Mouse (Mus musculus) heart, postnatal 4 days (tissue): Measurements from ENCODE around the gene Slc18a3. TPM values are rescaled to one million over a fixed set of nuclear protein-coding genes. Genes with fewer than 3 reads are reported as not detected.

Experiments used
- DNase-seq: peaks from one replicate; pipeline ENCODE4 v3.0.0; 2021
- total RNA-seq, 2 experiments: library from RNA; stranded (reverse); gene quantifications; 2 replicates each; pipeline ENCODE4 v1.2.3; 2021

Gene Slc18a3
- total RNA-seq: under 1 TPM in 1 of 2 experiments, not detected in 1; 0.52 TPM

DNA sequence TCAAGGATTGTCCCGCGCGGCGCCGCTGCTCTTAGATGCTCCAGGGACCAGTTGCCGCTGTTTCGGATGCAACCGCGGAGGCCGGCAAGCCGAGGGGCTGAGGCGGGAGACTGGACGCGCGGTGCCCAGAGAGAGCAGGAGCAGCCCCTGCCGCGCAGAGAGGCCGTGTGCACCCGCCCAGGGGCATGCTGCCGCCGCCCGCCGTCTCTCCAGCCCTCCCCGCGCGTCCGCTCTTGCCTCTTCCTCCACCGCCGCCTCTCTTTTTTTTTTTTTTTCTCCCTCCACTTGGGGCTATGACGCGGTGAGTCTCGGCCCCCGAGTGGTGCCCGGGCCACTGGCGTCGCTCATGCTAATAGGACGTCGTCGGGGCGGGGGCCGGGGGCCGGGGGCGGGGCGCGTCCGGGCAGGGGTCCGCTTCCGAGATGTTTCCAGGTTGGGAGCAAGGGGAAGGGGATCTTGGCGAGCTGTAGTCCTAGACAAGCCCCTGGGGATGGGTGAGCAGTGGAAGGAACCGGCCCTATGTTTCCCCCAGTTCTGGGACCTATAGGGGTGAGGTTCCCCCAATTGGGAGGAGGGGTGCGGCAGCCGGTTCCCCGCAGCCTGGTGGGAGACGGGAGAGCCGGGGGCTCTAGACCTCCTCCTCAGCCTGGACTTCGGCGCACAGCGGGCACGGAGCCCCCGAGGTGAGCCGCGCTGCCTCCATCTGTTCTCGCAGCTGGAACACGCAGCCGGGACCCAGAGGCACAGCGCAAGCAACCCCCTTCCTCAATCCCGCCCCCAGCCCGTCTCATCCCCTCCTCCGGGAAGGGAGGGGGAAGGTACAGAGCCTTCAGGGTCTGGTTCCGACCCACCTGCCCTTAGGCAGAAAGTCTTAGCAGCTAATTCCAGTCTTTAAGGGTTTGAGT is at the start of gene Slc18a3:
Slc18a3 (minus strand) TSS at position 250 of the 905 bp plus-strand sequence.
- DNase-seq: no peak

- DNase-seq: peak; percentile 96
Measured at GRCm38 (mm10) chr14:32513336-32514032, 48.8 kb upstream of the Slc18a3 start, which contains the start of gene Ercc6. Ercc6 (plus strand) TSS chr14:32513521.

GRCm38 (mm10) chr14:32512912-32513311 is 48.3 kb upstream of the Slc18a3 start:
- no peak for DNase-seq

DNA sequence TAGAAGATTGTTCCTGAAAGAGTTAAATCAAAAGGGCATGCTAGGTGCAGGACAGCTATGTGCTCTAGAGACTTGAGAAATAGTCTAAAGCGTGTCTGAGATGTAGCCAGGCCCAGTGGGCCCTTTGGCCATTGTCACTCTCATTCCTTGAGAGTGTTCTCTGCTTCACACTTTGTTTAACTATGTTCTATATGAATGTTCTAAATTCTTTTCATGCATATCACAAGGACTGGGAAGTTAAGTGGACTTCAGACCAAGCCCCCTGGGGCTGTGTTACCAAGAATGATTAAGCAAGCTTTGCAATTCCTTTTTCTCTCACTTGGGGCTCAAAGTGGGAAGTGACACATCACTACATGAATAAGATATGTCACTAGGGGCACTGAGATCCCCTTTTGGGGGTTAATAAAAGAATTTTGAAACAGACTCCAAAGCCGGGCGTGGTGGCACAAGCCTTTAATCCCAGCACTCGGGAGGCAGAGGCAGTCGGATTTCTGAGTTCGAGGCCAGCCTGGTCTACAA is 44.9 kb upstream of the Slc18a3 start:
- no peak for DNase-seq

- DNase-seq: no peak
Measured at GRCm38 (mm10) chr14:32508105-32508835, 43.6 kb upstream of the Slc18a3 start.

- no peak for DNase-seq
Measured at GRCm38 (mm10) chr14:32507216-32507615, 42.6 kb upstream of the Slc18a3 start.

GRCm38 (mm10) chr14:32506329-32506728 is 41.7 kb upstream of the Slc18a3 start:
- DNase-seq: no peak

DNA sequence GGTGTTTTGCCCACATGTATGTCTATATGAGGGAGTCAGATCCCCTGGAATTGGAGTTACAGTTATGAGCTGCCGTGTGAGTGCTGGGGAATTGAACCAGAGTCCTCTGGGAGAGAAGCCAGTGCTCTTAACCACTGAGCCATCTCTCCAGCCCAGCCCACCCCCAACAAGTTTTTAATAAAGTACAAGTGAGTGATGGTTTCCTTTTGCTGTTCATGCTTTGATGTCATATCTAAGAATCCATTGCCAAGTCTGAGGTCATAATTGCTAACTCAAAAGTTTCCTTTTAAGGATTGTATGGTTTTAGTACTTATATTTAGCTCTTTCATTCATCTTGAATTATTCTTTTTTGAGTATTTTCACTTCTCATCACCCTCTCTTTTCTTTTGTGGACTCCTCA is 39.2 kb upstream of the Slc18a3 start:
- DNase-seq: no peak

- DNase-seq: no peak
Measured at GRCm38 (mm10) chr14:32502764-32503688, 38.4 kb upstream of the Slc18a3 start.

DNA sequence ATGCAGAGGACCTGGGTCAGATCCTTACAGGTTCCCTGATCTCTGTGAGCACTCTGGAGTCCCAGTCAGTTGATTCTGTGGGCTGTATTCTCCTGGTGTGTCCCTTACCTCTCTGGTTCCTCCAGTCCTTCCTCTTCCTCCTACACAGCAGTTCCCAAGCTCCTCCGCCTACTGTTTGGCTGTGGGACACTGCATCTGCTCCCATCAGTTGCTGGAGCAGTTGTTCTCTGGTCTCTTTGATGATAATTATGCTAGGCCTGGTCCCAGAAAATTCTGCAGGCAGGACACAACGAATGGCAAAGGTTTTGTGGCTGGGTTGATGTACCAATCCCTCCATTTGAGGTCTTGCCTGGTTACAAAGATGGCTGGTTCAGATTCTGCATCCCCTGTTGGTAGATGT is 36.7 kb upstream of the Slc18a3 start:
- DNase-seq: no peak

DNA sequence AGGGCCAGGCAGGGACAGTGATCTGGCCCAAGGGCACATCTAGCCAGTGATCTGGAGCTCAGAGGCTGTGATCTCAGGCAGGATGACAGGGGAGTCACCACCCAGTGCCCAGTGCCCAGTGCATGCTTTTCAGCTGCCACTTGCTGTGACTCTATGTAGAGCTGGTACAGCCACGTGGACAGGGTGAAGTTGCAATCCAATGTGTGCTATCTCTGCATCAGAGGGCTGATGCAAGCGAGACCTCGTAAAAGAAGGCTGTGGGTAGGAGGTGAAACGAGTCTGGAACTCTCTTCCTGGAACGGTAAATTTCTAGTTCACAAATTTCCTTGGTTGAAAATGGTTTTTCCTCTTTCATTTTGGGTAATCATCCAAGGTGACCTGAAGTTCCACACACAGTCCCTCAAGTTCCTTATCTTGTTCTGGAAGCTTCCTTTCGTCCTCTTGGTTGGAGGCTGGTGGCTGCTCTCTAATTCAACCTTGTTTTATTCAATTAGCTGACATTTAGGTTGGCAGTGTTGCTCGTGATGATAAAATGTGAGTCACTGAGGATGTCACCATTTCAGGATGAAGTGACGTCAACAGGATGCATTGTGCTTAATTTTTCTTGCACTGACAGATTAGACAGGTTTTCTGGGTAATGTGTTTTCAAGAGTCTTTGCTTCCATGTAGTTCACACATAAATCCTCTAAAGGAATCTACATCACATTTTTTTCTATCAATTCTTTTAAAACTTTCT is 31.6 kb upstream of the Slc18a3 start:
- DNase-seq: no peak

- DNase-seq: no peak
Measured at GRCm38 (mm10) chr14:32492521-32492920, 27.9 kb upstream of the Slc18a3 start.

DNA sequence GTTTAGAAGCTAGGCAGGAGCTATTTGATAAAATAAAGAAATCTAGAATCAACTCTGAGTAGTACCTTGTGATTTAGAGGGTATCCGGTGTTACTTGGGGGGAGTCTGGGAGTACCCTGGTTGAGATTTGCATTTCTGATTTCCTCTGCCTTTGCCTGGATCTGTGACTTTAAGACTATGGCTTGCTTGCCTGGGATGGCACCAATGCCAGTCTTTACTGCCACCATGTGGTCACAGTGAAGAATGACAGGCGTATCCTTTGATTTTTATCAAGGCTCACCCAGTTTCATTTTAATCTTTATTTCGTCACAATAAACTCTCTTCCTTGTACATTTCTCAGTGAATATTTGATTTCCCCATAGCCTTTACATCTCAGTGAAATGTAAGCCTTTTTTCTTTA is 17.4 kb upstream of the Slc18a3 start:
- DNase-seq: no peak

DNA sequence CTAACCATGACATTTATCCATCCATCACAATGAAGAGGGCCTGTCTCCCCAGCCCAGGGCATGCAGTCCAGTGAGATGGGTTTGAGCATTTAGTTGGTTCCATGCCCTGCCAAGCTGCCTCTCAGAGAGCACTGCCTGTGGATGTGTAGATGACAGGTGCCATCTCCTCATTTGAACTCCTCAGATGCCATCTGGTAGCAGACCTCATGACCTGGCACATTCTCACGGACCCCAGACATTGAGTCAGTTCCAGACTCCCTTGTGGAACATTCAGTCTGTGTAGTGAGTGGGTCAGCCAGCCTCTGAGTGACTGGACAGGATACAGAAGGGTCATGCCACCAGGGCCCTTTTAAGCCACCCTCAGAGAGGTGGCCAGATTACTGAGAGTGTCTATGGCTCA is 12.9 kb upstream of the Slc18a3 start:
- no peak for DNase-seq

- DNase-seq: no peak
Measured at GRCm38 (mm10) chr14:32476559-32476958, 11.9 kb upstream of the Slc18a3 start.

DNA sequence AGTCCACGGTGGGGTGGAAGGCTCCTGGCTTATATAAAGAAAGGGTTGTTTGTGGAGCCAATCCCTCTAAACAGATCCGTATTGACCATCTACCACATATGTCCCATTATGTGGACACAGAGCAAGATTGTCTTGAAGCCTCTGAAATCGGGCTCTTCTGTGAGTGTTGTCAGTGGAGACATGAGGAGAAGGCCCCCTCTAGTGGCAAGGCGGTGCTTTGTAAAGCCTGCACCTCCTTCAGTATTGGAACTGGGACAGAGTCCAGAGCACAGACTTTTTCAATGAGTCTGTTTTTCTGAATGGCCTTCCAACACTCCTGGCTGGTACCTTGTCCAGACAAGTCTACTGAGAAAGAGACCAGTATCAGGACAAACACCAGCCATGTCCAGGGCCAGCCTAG is 8.3 kb upstream of the Slc18a3 start:
- DNase-seq: peak; percentile 67

- peak; percentile 81 for DNase-seq
Measured at GRCm38 (mm10) chr14:32467606-32468005, 3.0 kb upstream of the Slc18a3 start.

- DNase-seq: no peak
Measured at GRCm38 (mm10) chr14:32465889-32466288, 1.2 kb upstream of the Slc18a3 start, which contains the start of gene Chat. Chat (minus strand) TSS chr14:32465989.

GRCm38 (mm10) chr14:32465506-32465870 is 838 bp upstream of the Slc18a3 start:
- DNase-seq: no peak

- no peak for DNase-seq
Measured at GRCm38 (mm10) chr14:32463211-32464040, 1.2 kb downstream of the Slc18a3 start.
